Mouse (Mus musculus) heart, embryonic 15.5 days (tissue): Measurements from ENCODE around the gene Hoxa6. TPM values are rescaled to one million over a fixed set of nuclear protein-coding genes. Genes with fewer than 3 reads are reported as not detected.

Experiments
- ATAC-seq: fragments of 200-750 bp; cut with Nextera tagmentation; replicated peaks from 2 replicates; pipeline ENCODE4 v1.8.0; 2017; ENCODE audit warnings: low read depth, moderate TSS enrichment; ENCODE audit not compliant: insufficient number of reproducible peaks, insufficient read depth, low FRiP score
- H3K27ac ChIP-seq: fragments of 300-500 bp; sonication (generic); 2 replicates; pipeline ENCODE4 v1.5.1; 2015; ENCODE audit warnings: mild to moderate bottlenecking, inconsistent platforms
- H3K27me3 ChIP-seq: fragments of 300-500 bp; sonication (generic); 2 replicates; pipeline ENCODE4 v1.6.1; 2015; ENCODE audit warnings: inconsistent platforms
- H3K36me3 ChIP-seq: fragments of 300-500 bp; sonication (generic); 2 replicates; pipeline ENCODE4 v1.6.1; 2015; ENCODE audit warnings: mild to moderate bottlenecking, inconsistent platforms
- H3K4me1 ChIP-seq: fragments of 300-500 bp; sonication (generic); replicated peaks from 2 replicates; pipeline ENCODE4 v1.6.1; 2015; ENCODE audit warnings: inconsistent platforms
- H3K4me2 ChIP-seq: fragments of 300-500 bp; sonication (generic); 2 replicates; pipeline ENCODE4 v1.6.1; 2015; ENCODE audit warnings: inconsistent platforms, mild to moderate bottlenecking, moderate library complexity
- H3K4me3 ChIP-seq: fragments of 300-500 bp; sonication (generic); 2 replicates; pipeline ENCODE4 v1.5.1; 2015; ENCODE audit warnings: mild to moderate bottlenecking, inconsistent platforms
- H3K9ac ChIP-seq: fragments of 300-500 bp; sonication (generic); 2 replicates; pipeline ENCODE4 v1.6.1; 2015; ENCODE audit warnings: mild to moderate bottlenecking, inconsistent platforms
- H3K9me3 ChIP-seq: fragments of 300-500 bp; sonication (generic); replicated peaks from 2 replicates; pipeline ENCODE4 v1.6.1; 2016; ENCODE audit warnings: inconsistent platforms
- WGBS: fragments of 180-500 bp; shearing (Covaris S2); methylation state at CpG from one replicate; pipeline ENCODE4 v1.1.7; 2015; ENCODE audit warnings: mixed read lengths; 5-methylcytosine and 5-hydroxymethylcytosine counted together
- polyA plus RNA-seq: library from polyadenylated mRNA; unstranded; fragments of >200 nt; fragmentation: Nextera tagmentation; extraction: Ambion mirVana; gene quantifications from 2 replicates; pipeline ENCODE4 v1.2.1, GENCODE M21; 2015

Hoxa6 gene
- polyA plus RNA-seq, 1 experiment from 2014 or later = not detected

DNA sequence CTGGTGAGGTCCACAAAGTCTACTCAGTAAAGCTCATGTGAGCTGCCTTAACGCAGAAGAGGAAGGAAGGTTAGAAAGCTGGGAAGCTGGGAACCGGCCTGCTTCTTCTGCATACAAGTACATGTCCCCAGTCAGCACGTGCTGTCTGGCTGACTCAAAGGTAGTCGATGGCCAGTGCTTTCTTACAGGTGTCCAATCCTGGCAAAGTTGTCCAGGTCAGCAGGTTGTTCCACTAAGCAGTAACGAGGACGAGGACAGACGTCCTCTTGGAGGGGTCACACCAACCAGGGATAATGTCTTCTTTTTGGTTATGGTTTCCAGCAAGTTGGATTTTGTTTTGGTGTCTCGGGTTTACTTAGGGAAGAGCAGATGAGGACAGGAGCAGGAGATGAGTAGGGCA, 18.6 kb downstream of the Hoxa6 start:
- Histone ChIP-seq H3K27ac (no peak overlapping the region; the same call in 1 of the 2 replicates), H3K9me3 (no peaks in the 10 kb centered on the region), H3K27me3 (peaks cover 100% of the 10 kb centered on the region), H3K36me3 (no peaks in the 10 kb centered on the region), H3K9ac (no peak overlapping the region), H3K4me2 (peak overlapping the region; percentile 81; the same call in 1 of the 2 replicates), H3K4me1 (peaks cover 22% of the 10 kb centered on the region), H3K4me3 (no peak overlapping the region)
- ATAC-seq = no peak
- WGBS = 18% methylated on average over 8 of the region's 8 CpGs

DNA sequence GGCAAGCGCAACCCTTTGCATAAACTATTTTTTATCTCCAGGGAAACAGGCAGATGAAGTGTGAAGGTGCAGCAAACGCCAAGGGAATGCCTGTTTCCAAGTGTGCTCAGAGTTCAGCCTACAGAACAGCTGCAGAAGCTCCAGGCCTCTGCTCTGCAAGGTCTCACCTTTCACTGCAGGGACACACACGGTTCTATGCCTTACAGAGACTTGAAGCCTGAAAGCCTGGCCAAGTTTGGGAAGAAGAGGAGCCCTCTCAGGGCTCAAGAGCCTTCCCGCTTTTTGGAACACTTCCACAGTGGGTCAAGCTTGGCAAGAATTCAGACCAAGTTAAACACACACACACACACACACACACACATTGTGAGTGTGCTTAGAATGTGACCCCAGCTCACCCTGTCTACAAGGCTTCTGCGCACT, 19.3 kb downstream of the Hoxa6 start:
- Histone ChIP-seq H3K27ac (no peak overlapping the region; the same call in 1 of the 2 replicates), H3K9me3 (no peaks in the 10 kb centered on the region), H3K27me3 (peaks cover 100% of the 10 kb centered on the region), H3K36me3 (no peaks in the 10 kb centered on the region), H3K4me1 (peaks cover 22% of the 10 kb centered on the region), H3K4me2 (no peak overlapping the region), H3K4me3 (no peak overlapping the region), H3K9ac (no peak overlapping the region)
- no peak for ATAC-seq
- WGBS = 19% methylated on average over 5 of the region's 5 CpGs

DNA sequence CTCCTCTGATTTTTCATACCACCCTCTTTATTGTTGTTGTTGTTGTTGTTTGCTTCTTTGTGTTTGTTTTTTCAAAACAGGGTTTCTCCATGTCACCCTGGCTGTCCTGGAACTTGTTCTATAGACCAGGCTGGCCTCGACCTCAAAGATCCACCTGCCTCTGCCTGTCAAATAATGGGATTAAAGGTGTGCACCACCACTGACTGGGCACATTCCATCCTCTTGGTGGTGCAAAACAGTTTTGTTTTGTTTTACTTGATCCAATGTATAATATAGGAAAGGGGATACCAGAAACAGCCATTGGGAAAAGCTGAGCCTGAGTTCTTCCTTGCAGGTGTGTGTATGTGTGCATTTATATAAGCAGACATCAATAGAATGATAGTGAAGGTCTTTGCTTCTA, 22.0 kb downstream of the Hoxa6 start:
- H3K4me1 ChIP-seq = peaks cover 14% of the 10 kb centered on the region
- H3K4me2 ChIP-seq = no peak overlapping the region
- H3K4me3 ChIP-seq = no peak overlapping the region
- no peak overlapping the region for H3K27ac ChIP-seq
- no peak overlapping the region for H3K9ac ChIP-seq
- ATAC-seq = no peak
- H3K27me3 ChIP-seq = peaks cover 100% of the 10 kb centered on the region
- no peaks in the 10 kb centered on the region for H3K36me3 ChIP-seq
- WGBS = 33% methylated on average over 1 of the region's 1 CpGs
- H3K9me3 ChIP-seq = no peaks in the 10 kb centered on the region

DNA sequence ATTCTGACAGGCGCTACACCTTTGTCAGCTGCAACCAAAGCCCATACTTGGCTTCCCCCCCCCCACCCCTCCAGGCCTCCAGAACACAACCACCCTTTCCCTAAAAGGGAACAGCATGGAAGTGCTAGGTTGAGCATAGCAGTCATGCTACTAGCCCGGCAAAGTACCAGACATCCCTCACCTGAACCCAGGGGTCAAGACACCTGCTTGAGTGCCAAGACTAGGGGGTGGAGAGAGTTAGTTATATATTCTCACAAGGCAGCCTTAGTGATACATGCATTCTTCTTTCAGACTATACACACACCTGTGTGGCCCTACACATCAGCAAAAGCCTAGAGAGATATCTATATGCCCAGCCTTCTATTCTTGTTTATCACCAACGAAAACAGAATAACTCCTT, 22.7 kb downstream of the Hoxa6 start:
- no peak for ATAC-seq
- H3K9ac ChIP-seq = no peak overlapping the region
- WGBS = 21% methylated on average over 3 of the region's 3 CpGs
- no peak overlapping the region for H3K27ac ChIP-seq
- no peaks in the 10 kb centered on the region for H3K36me3 ChIP-seq
- no peak overlapping the region for H3K4me3 ChIP-seq
- H3K27me3 ChIP-seq = peaks cover 100% of the 10 kb centered on the region
- no peaks in the 10 kb centered on the region for H3K9me3 ChIP-seq
- H3K4me1 ChIP-seq = peaks cover 7% of the 10 kb centered on the region
- no peak overlapping the region for H3K4me2 ChIP-seq

DNA sequence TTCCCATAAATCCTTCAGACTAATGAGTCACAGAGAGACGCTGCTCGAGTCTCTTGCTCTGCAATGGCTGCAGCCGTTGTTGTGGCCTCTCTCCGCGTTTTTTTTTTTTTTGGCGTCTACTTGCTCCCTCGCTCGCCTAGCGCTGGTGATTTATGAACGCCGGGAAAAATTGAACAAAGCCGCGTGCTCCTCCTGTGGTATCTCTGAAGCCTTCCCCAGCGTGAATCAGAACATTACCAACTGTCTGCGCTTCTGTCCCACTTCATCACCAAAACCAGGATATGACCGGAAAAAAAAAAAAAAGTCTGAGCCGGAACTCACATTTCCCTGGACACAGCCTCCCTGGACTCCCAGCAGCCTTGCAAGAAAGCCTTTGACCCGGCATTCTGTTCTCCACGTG, 23.3 kb downstream of the Hoxa6 start:
- peak overlapping the region; percentile 4; the same call in 1 of the 2 replicates for H3K4me2 ChIP-seq
- H3K9ac ChIP-seq = no peak overlapping the region
- peaks cover 100% of the 10 kb centered on the region for H3K27me3 ChIP-seq
- H3K27ac ChIP-seq = no peak overlapping the region
- WGBS = 3% methylated on average over 19 of the region's 19 CpGs
- no peaks in the 10 kb centered on the region for H3K36me3 ChIP-seq
- H3K4me1 ChIP-seq = peaks cover 4% of the 10 kb centered on the region; the same call in 1 of the 2 replicates
- no peak overlapping the region for H3K4me3 ChIP-seq
- H3K9me3 ChIP-seq = no peaks in the 10 kb centered on the region
- ATAC-seq = no peak

DNA sequence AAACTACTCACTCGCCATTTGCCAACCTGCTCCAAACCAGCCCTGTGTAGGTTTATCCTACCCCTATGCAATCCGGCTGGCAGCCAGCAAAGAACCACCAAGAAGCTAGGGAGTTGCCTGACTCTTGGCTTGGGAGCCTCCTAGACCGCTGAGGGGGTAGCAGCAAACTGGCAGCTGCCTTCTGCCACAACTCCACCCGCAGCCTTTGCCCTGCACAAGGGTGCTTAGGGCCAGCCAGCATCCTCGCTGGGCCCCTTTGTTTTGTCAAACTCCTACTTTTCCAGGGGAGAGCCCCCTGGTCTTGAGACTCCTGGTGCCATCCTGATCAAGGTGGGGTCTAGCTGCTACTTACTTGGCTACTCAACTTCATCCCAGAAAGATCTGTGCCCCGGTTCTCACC, 23.9 kb downstream of the Hoxa6 start:
- H3K27me3 ChIP-seq = peaks cover 100% of the 10 kb centered on the region
- no peak overlapping the region for H3K27ac ChIP-seq
- H3K4me3 ChIP-seq = no peak overlapping the region
- no peaks in the 10 kb centered on the region for H3K9me3 ChIP-seq
- ATAC-seq = no peak
- H3K9ac ChIP-seq = no peak overlapping the region
- H3K36me3 ChIP-seq = no peaks in the 10 kb centered on the region
- WGBS = 17% methylated on average over 6 of the region's 6 CpGs
- no peak overlapping the region for H3K4me2 ChIP-seq
- peaks cover 4% of the 10 kb centered on the region; the same call in 1 of the 2 replicates for H3K4me1 ChIP-seq

DNA sequence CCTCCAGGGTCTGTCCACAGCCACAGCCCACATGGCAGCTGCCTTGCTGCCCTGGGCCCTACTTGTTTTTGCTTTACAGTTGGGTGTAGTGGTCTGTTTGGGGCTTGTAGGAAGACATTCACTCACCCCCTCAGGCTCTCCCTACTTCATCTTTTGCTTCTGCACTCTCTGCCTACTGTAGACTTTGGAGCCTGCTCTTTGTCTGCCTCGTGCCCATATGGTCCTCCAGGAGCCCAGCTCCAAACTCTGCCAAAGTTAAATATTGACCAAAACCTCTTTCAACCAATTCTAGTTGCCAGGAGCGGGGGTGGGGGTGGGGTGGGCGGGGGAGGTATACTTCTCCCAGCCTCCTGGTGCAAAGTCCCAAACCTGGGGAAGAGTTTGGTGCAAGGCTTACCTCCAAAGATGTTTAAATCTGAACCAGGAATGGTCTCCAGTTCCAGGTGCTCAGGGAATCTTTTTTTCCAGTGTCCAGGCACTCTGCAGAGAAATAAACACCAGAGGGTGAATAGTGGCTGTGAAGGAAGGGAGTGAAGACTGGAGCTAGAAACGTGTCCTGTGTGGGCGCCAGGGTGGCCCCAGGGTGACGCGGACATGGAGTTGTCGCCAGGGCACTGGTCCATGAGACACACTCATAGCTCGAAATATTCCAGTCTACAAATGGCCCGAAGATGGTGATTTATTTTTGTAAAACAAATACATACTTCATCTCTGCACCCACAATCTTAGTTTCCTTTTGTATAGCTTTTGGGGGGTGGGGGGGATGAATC, 25.0 kb downstream of the Hoxa6 start:
- Histone ChIP-seq H3K36me3 (no peaks in the 10 kb centered on the region), H3K9ac (no peak overlapping the region), H3K4me2 (no peak overlapping the region), H3K9me3 (no peaks in the 10 kb centered on the region), H3K27ac (no peak overlapping the region), H3K27me3 (peaks cover 100% of the 10 kb centered on the region), H3K4me3 (no peak overlapping the region), H3K4me1 (peaks cover 4% of the 10 kb centered on the region; the same call in 1 of the 2 replicates)
- no peak for ATAC-seq
- WGBS = 26% methylated on average over 10 of the region's 10 CpGs

DNA sequence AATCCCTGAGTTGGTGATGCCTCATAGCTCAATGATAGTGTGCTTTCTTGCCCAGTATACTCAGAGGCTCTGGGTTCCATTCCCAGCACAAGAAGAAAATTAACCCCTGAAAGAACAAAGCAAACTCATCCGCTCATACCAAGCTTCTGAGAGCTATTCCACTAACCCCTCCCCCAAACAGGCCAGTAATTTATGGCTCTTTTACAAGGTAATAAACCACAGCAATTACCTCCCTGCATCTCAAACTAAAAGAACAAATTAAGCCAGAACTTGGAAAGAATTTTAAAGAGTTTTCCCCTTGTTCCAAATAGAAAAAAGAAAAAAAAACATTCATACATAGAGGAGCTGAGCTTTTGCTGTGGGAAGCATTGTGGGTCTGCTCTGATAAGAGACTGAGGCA, 25.7 kb downstream of the Hoxa6 start:
- H3K4me1 ChIP-seq = peaks cover 4% of the 10 kb centered on the region; the same call in 1 of the 2 replicates
- no peaks in the 10 kb centered on the region for H3K9me3 ChIP-seq
- no peak for ATAC-seq
- no peaks in the 10 kb centered on the region for H3K36me3 ChIP-seq
- H3K27ac ChIP-seq = no peak overlapping the region
- H3K9ac ChIP-seq = no peak overlapping the region
- no peak overlapping the region for H3K4me3 ChIP-seq
- H3K4me2 ChIP-seq = no peak overlapping the region
- 43% methylated on average over 1 of the region's 1 CpGs for WGBS
- peaks cover 100% of the 10 kb centered on the region for H3K27me3 ChIP-seq

DNA sequence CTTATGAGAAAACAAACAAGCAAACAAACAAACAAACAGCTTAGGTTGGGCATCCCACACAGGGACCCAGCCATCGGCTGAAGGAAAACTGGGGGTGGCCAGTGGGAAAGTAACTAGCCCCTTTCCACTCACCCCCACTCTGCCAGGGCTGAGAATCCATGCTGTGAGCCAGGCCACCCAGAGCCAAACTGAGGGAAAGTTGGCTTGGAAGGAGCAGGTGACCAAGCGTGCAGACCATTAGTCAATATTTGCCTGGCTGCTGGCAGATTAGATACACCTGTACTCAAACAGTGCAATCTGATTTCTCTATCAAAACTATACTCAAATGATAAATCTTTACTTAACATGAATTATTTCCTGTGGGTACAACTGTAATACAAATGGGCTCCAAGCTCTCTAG, 26.5 kb downstream of the Hoxa6 start:
- H3K9me3 ChIP-seq = no peaks in the 10 kb centered on the region
- H3K4me1 ChIP-seq = peaks cover 4% of the 10 kb centered on the region; the same call in 1 of the 2 replicates
- 47% methylated on average over 2 of the region's 2 CpGs for whole genome bisulfite sequencing
- no peak for ATAC-seq
- no peak overlapping the region for H3K27ac ChIP-seq
- no peaks in the 10 kb centered on the region for H3K36me3 ChIP-seq
- peaks cover 100% of the 10 kb centered on the region for H3K27me3 ChIP-seq
- H3K4me3 ChIP-seq = no peak overlapping the region
- no peak overlapping the region for H3K9ac ChIP-seq
- no peak overlapping the region for H3K4me2 ChIP-seq

DNA sequence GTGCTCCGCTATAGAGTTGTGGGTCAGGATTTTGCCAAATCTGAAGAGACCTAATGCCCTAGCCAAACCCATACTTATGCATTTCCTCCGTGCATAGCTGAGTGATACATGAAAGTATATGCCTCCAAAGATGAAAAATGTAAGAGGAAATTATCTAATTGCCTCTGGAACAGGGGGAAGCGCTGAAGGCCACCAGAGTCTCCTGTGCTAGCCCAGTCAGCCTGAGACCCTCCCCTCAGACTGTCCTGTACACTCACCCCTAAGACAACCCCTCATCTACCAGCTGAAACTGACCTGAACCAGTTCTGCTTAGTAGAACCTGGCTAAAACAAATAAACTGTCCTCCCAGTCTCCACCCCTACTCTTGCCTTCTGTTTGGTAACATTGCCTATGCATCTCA, 27.8 kb downstream of the Hoxa6 start:
- Histone ChIP-seq H3K4me3 (0 out of 2 replicates have a peak overlapping the region, but pooled peaks have one; percentile 51), H3K27me3 (peaks cover 100% of the 10 kb centered on the region), H3K27ac (no peak overlapping the region), H3K36me3 (no peaks in the 10 kb centered on the region), H3K4me2 (peak overlapping the region; percentile 34; the same call in 1 of the 2 replicates), H3K9me3 (no peaks in the 10 kb centered on the region), H3K9ac (no peak overlapping the region), H3K4me1 (peaks cover 4% of the 10 kb centered on the region; the same call in 1 of the 2 replicates)
- 23% methylated on average over 3 of the region's 3 CpGs for WGBS
- no peak for ATAC-seq

DNA sequence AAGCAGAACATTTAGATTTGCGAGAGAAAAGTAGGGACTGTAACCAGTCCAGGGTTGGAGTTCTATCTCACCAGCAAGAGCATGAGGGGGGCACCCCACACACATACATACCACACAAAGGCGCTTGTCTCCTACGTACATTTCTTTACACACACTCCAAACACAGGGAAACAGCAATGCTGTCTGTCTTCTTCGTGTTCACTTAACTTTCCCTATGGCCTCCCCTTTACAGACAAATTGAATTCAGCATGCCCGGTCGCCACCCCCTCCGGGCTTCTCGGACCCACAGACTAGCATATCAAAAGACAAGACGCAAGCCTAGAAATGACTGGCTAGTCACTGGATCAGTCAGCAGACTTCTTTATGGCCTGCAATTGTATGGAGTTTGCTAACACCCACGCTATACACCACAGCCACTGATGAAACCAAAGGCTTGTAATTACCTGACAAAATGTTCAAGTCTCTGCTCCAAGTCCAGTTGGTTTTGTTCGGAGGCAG, 28.3 kb downstream of the Hoxa6 start:
- peak overlapping the region; percentile 34; the same call in 1 of the 2 replicates for H3K4me2 ChIP-seq
- peaks cover 100% of the 10 kb centered on the region for H3K27me3 ChIP-seq
- no peak for ATAC-seq
- H3K4me1 ChIP-seq = peaks cover 2% of the 10 kb centered on the region; the same call in 1 of the 2 replicates
- no peak overlapping the region for H3K27ac ChIP-seq
- H3K4me3 ChIP-seq = peak overlapping the region; percentile 51; the same call in 1 of the 2 replicates
- no peaks in the 10 kb centered on the region for H3K9me3 ChIP-seq
- 19% methylated on average over 11 of the region's 11 CpGs for WGBS
- H3K36me3 ChIP-seq = no peaks in the 10 kb centered on the region
- no peak overlapping the region for H3K9ac ChIP-seq
